Mouse (Mus musculus) left cerebral cortex, postnatal 4 days (tissue): ENCODE data around the gene Gngt2. TPM values are rescaled to one million over a fixed set of nuclear protein-coding genes. Genes with fewer than 3 reads are reported as not detected.

ENCODE experiments used
- DNase-seq: peaks from one replicate; pipeline ENCODE4 v3.0.0-alpha.2; 2022
- intact Hi-C: fragments of 180-260 bp; cut with DNase I; formaldehyde crosslinking; loops from one replicate; pipeline ENCODE4 v1.15.1; 2025
- total RNA-seq, 2 experiments: library from RNA; stranded (reverse); gene quantifications; 2 replicates each; pipeline ENCODE4 v1.2.3; 2021

Gene Gngt2
- total RNA-seq, 2 experiments from 2014 or later, result 0.72 to 1.8 TPM

GRCm38 (mm10) chr11:95825625-95826024, 11.4 kb upstream of the Gngt2 start:
- intact Hi-C loops, result loop anchor here (2.0 kb wide), 1 partner anchor 31 kb away; no protein-coding TSS in a partner anchor
- DNase-seq, result no peak

- intact Hi-C loops, result loop anchor here (2.0 kb wide), 1 partner anchor 30 kb away; no protein-coding TSS in a partner anchor
- DNase-seq, result no peak
These were observed 10.5 kb upstream of the Gngt2 start for GRCm38 (mm10) chr11:95826317-95827167.

GRCm38 (mm10) chr11:95827168-95827447, 9.9 kb upstream of the Gngt2 start:
- no peak for DNase-seq
- intact Hi-C loops, result loop anchor here (2.0 kb wide), 1 partner anchor 30 kb away; no protein-coding TSS in a partner anchor

GRCm38 (mm10) chr11:95827464-95828085, 9.4 kb upstream of the Gngt2 start:
- intact Hi-C loops, result loop anchor here (2.0 kb wide), 1 partner anchor 29 kb away; no protein-coding TSS in a partner anchor
- DNase-seq, result peak; percentile 64

GRCm38 (mm10) chr11:95828181-95828964, 8.6 kb upstream of the Gngt2 start:
- no peak for DNase-seq
- intact Hi-C loops, result no loop called here

GRCm38 (mm10) chr11:95829526-95830050, 7.4 kb upstream of the Gngt2 start:
- DNase-seq, result no peak
- intact Hi-C loops, result no loop called here

- intact Hi-C loops, result no loop called here
- DNase-seq, result no peak
These were observed 6.4 kb upstream of the Gngt2 start for GRCm38 (mm10) chr11:95830411-95831275.

- intact Hi-C loops, result no loop called here
- DNase-seq, result no peak
These were observed 5.8 kb upstream of the Gngt2 start for GRCm38 (mm10) chr11:95831276-95831619.

GRCm38 (mm10) chr11:95831641-95832040, 5.4 kb upstream of the Gngt2 start:
- no peak for DNase-seq
- intact Hi-C loops, result no loop called here

- intact Hi-C loops, result no loop called here
These were observed 4.6 kb upstream of the Gngt2 start for GRCm38 (mm10) chr11:95832129-95833005.

GRCm38 (mm10) chr11:95833006-95833570, 3.9 kb upstream of the Gngt2 start:
- intact Hi-C loops, result no loop called here
- DNase-seq, result no peak

More at GRCm38 (mm10) chr11:95832129-95833005, 4.6 kb upstream of the Gngt2 start:
- no peak for DNase-seq

GRCm38 (mm10) chr11:95833631-95834142, 3.3 kb upstream of the Gngt2 start:
- intact Hi-C loops, result no loop called here
- no peak for DNase-seq

GRCm38 (mm10) chr11:95834143-95834667, 2.8 kb upstream of the Gngt2 start:
- DNase-seq, result no peak
- intact Hi-C loops, result no loop called here

- intact Hi-C loops, result no loop called here
- DNase-seq, result no peak
These were observed 2.0 kb upstream of the Gngt2 start for GRCm38 (mm10) chr11:95834742-95835710.

- DNase-seq, result no peak
- intact Hi-C loops, result no loop called here
These were observed 1.2 kb upstream of the Gngt2 start for GRCm38 (mm10) chr11:95835832-95836231.

- intact Hi-C loops, result no loop called here
These were observed 583 bp upstream of the Gngt2 start for GRCm38 (mm10) chr11:95836433-95836832.

GRCm38 (mm10) chr11:95838598-95838997, 1.6 kb downstream of the Gngt2 start:
- DNase-seq, result no peak
- intact Hi-C loops, result no loop called here

More at GRCm38 (mm10) chr11:95836433-95836832, 583 bp upstream of the Gngt2 start:
- no peak for DNase-seq
